Mouse (Mus musculus) embryo, embryonic 10.5 days (tissue): Measurements from ENCODE around the gene Fhl3.
"Not testable (repeated sequence)": the region's sequence is repeated elsewhere in the genome, so short reads cannot be mapped to it uniquely, and the experiment has no call there.

ENCODE experiments used
- DNase-seq: peaks from one replicate; pipeline ENCODE4 v3.0.0-alpha.2; 2015; ENCODE audit warnings: low spot score

Gene Fhl3

GRCm38 (mm10) chr4:124708518-124709477 is 8.3 kb downstream of the Fhl3 start:
- peak; percentile 94 for DNase-seq

DNA sequence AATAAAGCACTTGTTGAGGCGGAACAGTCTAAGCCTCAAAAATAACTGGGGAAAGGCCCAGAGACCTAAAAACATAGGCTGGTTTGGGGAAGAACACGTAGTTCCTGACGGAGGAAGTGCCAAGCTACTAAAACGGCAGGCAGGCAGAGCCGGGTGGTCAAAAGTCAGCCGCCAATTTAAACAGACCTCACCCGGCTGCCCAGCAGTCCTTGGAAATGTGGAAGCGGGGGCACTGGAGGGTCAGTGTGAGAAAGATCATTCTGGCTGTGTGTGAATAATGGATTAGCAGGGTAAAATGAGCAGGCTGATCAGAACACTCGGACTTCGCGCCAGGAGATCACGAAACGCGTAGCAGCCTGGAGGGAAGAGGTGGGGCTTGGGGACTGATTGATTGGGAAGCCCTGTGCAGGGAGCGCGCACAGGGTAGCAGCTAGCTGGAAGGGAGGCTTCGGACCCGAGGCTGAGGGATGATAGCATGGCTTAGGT is 9.5 kb downstream of the Fhl3 start:
- peak; percentile 78 for DNase-seq

- peak; percentile 82 for DNase-seq
These were observed 10.3 kb downstream of the Fhl3 start for GRCm38 (mm10) chr4:124710776-124711291.

DNA sequence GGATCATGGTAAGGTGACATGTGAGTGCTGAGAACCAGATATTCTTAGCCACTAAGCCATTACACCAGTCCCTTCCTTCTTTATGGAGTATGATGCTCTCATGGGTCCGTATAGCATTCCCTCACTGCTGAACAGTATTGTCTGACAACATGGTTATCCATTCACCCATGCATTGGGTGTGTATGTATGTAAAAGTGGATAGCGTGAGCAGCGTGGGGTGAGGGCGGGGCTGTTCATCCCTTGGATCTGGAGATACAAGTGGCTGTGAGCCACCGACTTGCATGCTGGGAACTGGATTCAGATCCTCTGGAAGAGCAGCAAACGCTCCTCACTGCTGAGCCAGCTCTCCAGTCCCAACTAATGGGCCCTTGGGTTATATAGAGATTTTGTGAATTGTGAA is 12.1 kb downstream of the Fhl3 start:
- no peak for DNase-seq

- not testable (repeated sequence) for DNase-seq
These were observed 13.3 kb downstream of the Fhl3 start for GRCm38 (mm10) chr4:124713850-124714249.

GRCm38 (mm10) chr4:124714545-124715481 is 14.3 kb downstream of the Fhl3 start, which contains the start of gene Sf3a3:
Sf3a3 (plus strand) TSS chr4:124714776.
- DNase-seq: peak; percentile 97

DNA sequence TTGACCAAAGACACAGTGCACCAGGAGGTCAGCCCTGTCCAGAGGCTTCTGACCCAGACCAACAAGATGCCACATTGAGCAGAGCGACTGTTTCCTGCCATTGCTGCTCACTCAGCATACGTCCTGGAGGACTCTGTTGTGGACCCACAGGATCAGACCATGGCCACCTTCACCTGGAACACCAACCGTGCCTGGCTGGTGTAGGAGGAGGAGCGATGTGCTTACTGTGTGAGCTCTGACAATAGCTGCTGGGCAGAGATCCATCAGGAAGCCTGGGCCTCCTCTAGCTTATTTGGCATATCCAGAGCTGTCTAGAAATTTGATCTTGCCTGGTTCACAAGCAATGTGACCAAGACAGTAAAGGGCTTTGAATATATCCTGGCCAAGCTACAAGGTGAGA is 18.6 kb downstream of the Fhl3 start:
- DNase-seq: no peak

- no peak for DNase-seq
These were observed 25.6 kb downstream of the Fhl3 start for GRCm38 (mm10) chr4:124726121-124726520.

- no peak for DNase-seq
These were observed 36.5 kb downstream of the Fhl3 start for GRCm38 (mm10) chr4:124736952-124737351.

- DNase-seq: no peak
These were observed 37.0 kb downstream of the Fhl3 start for GRCm38 (mm10) chr4:124737486-124737885.

- DNase-seq: no peak
These were observed 37.5 kb downstream of the Fhl3 start for GRCm38 (mm10) chr4:124738013-124738412.

- no peak for DNase-seq
These were observed 38.3 kb downstream of the Fhl3 start for GRCm38 (mm10) chr4:124738783-124739182.

DNA sequence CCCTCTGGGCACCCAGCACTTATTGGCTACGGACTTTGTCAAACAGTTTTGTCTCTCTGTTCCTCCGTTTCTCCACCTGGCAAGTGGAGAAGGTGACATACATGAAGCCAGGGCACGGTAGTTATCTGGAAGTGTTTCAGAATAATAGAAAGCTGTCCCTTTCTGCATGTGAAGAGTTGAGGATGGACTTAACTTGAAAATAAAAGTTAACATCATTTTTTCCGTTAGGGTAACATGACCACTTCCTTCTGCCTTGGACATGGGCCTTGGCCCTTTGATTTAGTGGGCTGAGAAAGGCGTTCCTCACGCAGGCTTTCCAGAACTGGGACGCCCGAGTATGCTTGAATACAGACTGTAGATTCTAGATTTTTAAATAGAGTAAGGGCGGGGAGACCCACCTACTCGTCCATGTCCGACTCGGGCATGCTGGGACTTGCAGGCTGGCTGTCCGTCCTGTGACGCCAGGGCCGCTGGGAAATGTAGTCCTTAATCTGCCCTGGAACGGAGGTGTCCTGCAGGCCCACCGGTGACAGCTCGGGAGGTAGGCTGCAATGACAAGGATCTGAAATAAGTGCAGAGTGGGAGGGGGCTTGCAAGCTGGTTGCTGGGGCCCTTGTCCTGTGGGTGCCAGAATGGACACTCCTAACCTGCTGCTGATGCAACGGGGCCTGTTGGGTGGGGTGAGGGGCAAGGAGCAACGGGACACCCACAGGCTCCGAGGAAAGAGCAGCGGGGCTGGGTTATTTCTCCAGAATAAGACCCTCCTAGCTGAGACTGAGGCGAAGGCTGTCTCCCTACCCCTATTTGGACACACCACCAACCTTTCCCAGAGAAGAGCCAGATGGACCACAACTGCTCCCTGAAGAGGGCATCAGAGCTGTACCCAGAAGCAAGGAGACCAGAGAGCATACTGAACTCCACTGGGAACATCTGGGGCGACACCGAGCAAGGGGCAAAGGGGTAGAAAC is 41.2 kb downstream of the Fhl3 start, which contains the start of gene Inpp5b:
Inpp5b (plus strand) TSS at position 475 of the 968 bp plus-strand sequence.
- DNase-seq: peak; percentile 88

DNA sequence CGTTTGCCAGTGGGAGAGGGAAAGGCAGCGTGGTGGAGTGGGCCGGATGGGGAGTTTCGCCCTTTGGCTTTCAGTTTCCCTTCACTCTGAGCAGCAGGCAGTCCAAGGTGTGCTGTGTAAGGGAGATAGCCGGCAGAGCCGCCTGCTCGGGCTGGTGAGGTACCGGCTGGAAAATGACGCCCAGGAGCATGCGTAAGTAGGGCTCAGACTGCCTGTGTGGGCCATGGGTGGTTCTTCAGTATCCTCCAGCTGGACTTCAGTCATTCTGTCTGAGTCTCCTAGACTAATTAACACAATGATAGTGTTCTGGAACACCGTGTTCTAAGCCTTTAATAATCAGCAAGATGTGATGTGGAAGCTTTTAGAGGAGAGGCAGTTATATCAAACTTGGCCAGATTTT is 42.3 kb downstream of the Fhl3 start:
- no peak for DNase-seq

- no peak for DNase-seq
These were observed 46.1 kb downstream of the Fhl3 start for GRCm38 (mm10) chr4:124746577-124746976.

GRCm38 (mm10) chr4:124747851-124748250 is 47.4 kb downstream of the Fhl3 start:
- no peak for DNase-seq

DNA sequence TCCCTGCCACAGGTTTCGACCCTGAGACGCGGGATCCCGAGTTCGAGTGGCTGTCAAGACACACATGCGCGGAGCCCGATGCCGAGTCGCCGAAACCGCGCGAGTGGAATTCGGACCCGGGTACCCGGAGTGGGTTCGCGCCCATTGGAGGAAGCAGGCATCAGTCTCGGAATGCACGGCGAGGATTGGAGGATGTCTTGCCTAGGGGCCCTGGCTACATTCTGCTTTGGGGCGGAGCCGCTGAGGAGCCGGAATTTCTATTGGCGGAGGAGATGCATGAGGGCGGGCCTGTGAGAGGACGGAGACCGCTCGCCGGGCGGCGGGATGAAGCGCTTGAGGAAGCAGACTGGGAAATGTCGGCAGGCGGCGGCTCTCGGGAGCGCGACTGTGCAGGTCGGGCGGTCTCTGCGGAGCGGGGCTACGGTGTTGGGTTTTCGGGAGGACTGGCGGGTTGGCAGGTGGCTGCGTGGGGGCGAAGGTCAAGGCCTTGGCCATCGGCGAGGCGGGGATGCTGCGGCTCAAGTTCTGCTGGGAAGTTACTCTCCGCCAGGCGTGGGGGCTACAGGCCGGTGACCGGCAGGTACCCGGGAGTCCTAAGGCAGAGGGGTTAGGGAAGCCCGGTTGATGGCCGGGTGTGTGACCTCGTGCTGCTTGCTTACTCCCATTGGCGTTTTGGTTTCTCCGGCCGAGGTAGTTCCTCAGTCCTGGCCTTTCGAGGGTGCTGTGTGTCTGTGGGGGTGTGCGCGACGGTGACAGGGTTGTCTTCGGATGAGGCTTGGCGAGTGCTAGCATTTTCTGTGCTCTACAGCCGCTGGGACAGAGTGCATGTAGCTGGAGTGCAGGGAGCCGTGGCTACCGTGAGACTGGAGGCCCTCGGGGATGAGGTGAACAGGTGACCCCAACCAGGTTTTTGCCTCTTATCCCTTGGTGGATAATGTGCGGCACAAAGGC is 51.1 kb downstream of the Fhl3 start:
- DNase-seq: peak; percentile 98

- peak; percentile 23 for DNase-seq
These were observed 52.0 kb downstream of the Fhl3 start for GRCm38 (mm10) chr4:124752281-124753199.
